Mouse (Mus musculus) mature B cell (primary cell): ENCODE measurements around the gene Fmnl2.

ENCODE experiments used
- in situ Hi-C: fragments of 300-500 bp; cut with MboI; formaldehyde crosslinking; loops from 2 replicates; pipeline ENCODE4 v1.14.3; 2019

Fmnl2 gene

GRCm38 (mm10) chr2:53105408-53105807, 247.7 kb downstream of the Fmnl2 start:
- in situ Hi-C loops: no loop called here

GRCm38 (mm10) chr2:53106056-53106455, 248.4 kb downstream of the Fmnl2 start:
- in situ Hi-C loops: no loop called here

- in situ Hi-C loops: no loop called here
Measured at GRCm38 (mm10) chr2:53106472-53106871, 248.8 kb downstream of the Fmnl2 start.

GRCm38 (mm10) chr2:53108547-53108946, 250.9 kb downstream of the Fmnl2 start:
- in situ Hi-C loops: no loop called here

GRCm38 (mm10) chr2:53121797-53122196, 264.1 kb downstream of the Fmnl2 start:
- in situ Hi-C loops: no loop called here

GRCm38 (mm10) chr2:53125998-53126397, 268.3 kb downstream of the Fmnl2 start:
- in situ Hi-C loops: no loop called here

GRCm38 (mm10) chr2:53129070-53129469, 271.4 kb downstream of the Fmnl2 start:
- in situ Hi-C loops: no loop called here

GRCm38 (mm10) chr2:53131567-53131966, 273.9 kb downstream of the Fmnl2 start:
- in situ Hi-C loops: no loop called here

GRCm38 (mm10) chr2:53146852-53147251, 289.2 kb downstream of the Fmnl2 start:
- in situ Hi-C loops: no loop called here

GRCm38 (mm10) chr2:53173966-53174365, 316.3 kb downstream of the Fmnl2 start:
- in situ Hi-C loops: no loop called here

GRCm38 (mm10) chr2:53178966-53179365, 321.3 kb downstream of the Fmnl2 start:
- in situ Hi-C loops: no loop called here

GRCm38 (mm10) chr2:53179876-53180275, 322.2 kb downstream of the Fmnl2 start:
- in situ Hi-C loops: no loop called here
